8 mouse cellular contexts compared by ENCODE assay signal in the genomic region with DNA sequence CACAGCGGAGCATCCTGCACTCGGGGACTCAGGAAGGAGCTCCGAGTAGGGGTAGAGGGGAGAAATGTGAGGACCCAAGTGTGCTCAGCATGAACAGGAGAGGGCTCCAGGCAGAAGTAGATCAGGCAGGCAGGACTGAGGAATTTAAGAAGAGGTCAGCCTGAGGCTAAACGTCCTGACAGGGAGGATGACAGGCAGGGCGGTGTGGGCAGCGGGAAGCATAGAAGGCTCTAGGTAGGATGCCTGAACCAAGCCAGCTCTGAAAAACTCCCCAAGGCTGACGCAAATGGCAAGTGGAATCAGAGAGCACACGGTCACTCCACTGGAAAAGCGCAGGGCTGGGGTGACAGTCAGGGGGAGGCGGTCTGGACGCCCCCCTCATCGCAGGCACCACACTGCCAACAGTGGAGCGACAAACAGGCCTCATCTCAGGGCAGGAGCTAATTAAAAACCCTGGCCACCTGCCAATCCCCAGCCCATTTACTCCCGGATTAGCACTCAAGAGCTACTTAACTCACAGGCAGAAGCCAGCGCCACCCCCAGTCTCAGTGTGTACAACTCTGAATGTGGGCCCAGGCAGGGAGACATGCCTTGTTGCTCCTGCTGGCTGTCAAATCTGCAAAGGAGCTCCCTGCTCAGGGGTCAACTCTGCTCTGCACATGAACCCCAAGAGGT. TPM values are rescaled to one million over a fixed set of nuclear protein-coding genes. Genes with fewer than 3 reads are reported as not detected.
DNase-seq lines count a peak whose midpoint lies in the region; ATAC-seq and TF ChIP-seq lines count a peak whose summit lies in the region.

No protein-coding gene starts in this region.

- no peaks in the 10 kb centered on the region for H3K36me3 ChIP-seq in kidney, postnatal 0 days (ENCODE audit: insufficient read depth, low read length)
- no peaks in the 10 kb centered on the region for H3K36me3 ChIP-seq in midbrain, embryonic 10.5 days

- no peak overlapping the region for H3K9ac ChIP-seq in kidney, postnatal 0 days (ENCODE audit: low read depth, low read length)

- H3K9me3 ChIP-seq in kidney, postnatal 0 days (replicated peaks; ENCODE audit: low read length): no peaks in the 10 kb centered on the region
- no peaks in the 10 kb centered on the region for H3K9me3 ChIP-seq in midbrain, embryonic 10.5 days (replicated peaks)

- H3K27me3 ChIP-seq in kidney, postnatal 0 days (ENCODE audit: insufficient read depth, low read length): no peaks in the 10 kb centered on the region
- peaks cover 86% of the 10 kb centered on the region for H3K27me3 ChIP-seq in midbrain, embryonic 10.5 days (ENCODE audit: low read depth, poor library complexity, severe bottlenecking)

- ATAC-seq in kidney, postnatal 0 days (replicated peaks; ENCODE audit: low FRiP score, low read depth): peak; percentile 34; the same call in 1 of the 2 replicates

- WGBS in kidney, postnatal 0 days: 26% methylated on average over 15 of the region's 15 CpGs
- 13% methylated on average over 15 of the region's 15 CpGs for WGBS in midbrain, embryonic 10.5 days

- H3K4me3 ChIP-seq in kidney, postnatal 0 days (replicated peaks; ENCODE audit: low read depth, low read length): no peak overlapping the region
- no peak overlapping the region; the same call in 1 of the 2 replicates for H3K4me3 ChIP-seq in midbrain, embryonic 10.5 days

- H3K4me1 ChIP-seq in kidney, postnatal 0 days (replicated peaks; ENCODE audit: insufficient read depth, low read length): peaks cover 10% of the 10 kb centered on the region; the same call in 1 of the 2 replicates
- H3K4me1 ChIP-seq in midbrain, embryonic 10.5 days: peaks cover 69% of the 10 kb centered on the region

- H3K27ac ChIP-seq in kidney, postnatal 0 days: no peak overlapping the region
- peak overlapping the region; percentile 74 for H3K27ac ChIP-seq in midbrain, embryonic 10.5 days (replicated peaks)

- peak; percentile 13; the same call in 1 of the 2 replicates for TF ChIP-seq CTCF in kidney, postnatal 0 days (IDR thresholded peaks at IDR 0.05; ENCODE audit: low read depth)

- DNase-seq in testis, postnatal 10 days (ENCODE audit: low spot score): peak; percentile 60
- no peak for DNase-seq in testis, postnatal 14 days (ENCODE audit: low spot score)
- DNase-seq in heart, adult 18-20 months: peak; percentile 65 to 71
- no peak for DNase-seq in kidney, postnatal 0 days (ENCODE audit: low spot score)
- DNase-seq in midbrain, embryonic 10.5 days (ENCODE audit: low spot score): peak; percentile 61
- DNase-seq in telencephalon, adult 2 months (ENCODE audit: low read depth, low spot score): peak; percentile 76
- DNase-seq in adrenal gland, adult 2 months: no peak
- DNase-seq in gastrocnemius, postnatal 10 days: no peak

- no peak overlapping the region for H3K4me2 ChIP-seq in kidney, postnatal 0 days (ENCODE audit: low read length)

RNA-seq across cellular contexts. Expression of gene Nfam1, which starts 22.0 kb away (rescaled TPM):
- 1 to 10 TPM; 1.5 to 2.0 TPM for total RNA-seq in heart, adult 18-20 months (2021)
- polyA plus RNA-seq in kidney, postnatal 0 days (2015; fragmentation: Nextera tagmentation; extraction: Ambion mirVana): 2.2 and 2.3 TPM in 2 replicates
- 4.3 and 4.6 TPM in 2 replicates for polyA plus RNA-seq in midbrain, embryonic 10.5 days (2016; fragmentation: Nextera tagmentation; extraction: Ambion mirVana)
- 1 to 10 TPM; 3.6 to 3.8 TPM for total RNA-seq in adrenal gland, adult 2 months (2021)
- polyA plus RNA-seq in adrenal gland, adult 2 months (2012; rRNA removed): 2.2 and 2.9 TPM in 2 replicates
- 1 to 10 TPM; 1.4 to 3.0 TPM for total RNA-seq in gastrocnemius, postnatal 10 days (2021)

RNA-seq across cellular contexts. Expression of gene Tcf20, which starts 23.5 kb away (rescaled TPM):
- total RNA-seq in heart, adult 18-20 months (2021): 10 to 100 TPM; 48.2 to 56.6 TPM
- 5.6 and 5.8 TPM in 2 replicates for polyA plus RNA-seq in kidney, postnatal 0 days (2015; fragmentation: Nextera tagmentation; extraction: Ambion mirVana)
- 7.5 and 8.4 TPM in 2 replicates for polyA plus RNA-seq in midbrain, embryonic 10.5 days (2016; fragmentation: Nextera tagmentation; extraction: Ambion mirVana)
- total RNA-seq in adrenal gland, adult 2 months (2021): 100 to 1,000 TPM in 1 of 2 experiments, 10 to 100 TPM in 1; 80.6 to 103 TPM
- 13.9 and 27.7 TPM in 2 replicates for polyA plus RNA-seq in adrenal gland, adult 2 months (2012; rRNA removed)
- 10 to 100 TPM; 33.4 to 40.6 TPM for total RNA-seq in gastrocnemius, postnatal 10 days (2021)

Comparison
In these comparisons a context has a peak if more than half of its experiments do, and no peak if none do; other contexts are left out.
1. DNase-seq: peak in testis, postnatal 10 days (single experiment), heart, adult 18-20 months (2 of 2), midbrain, embryonic 10.5 days (single experiment) and telencephalon, adult 2 months (single experiment); none in testis, postnatal 14 days (single experiment), kidney, postnatal 0 days (single experiment), adrenal gland, adult 2 months (single experiment) and gastrocnemius, postnatal 10 days (single experiment).